Mouse (Mus musculus) myocyte (in vitro differentiated cells): ENCODE data around the gene Thada.

Experiments
- CEBPB ChIP-seq: IDR thresholded peaks from 2 replicates; pipeline ENCODE4 v1.6.1; 2011; ENCODE audit warnings: mild to moderate bottlenecking, moderate library complexity; ENCODE audit not compliant: poor library complexity, insufficient read depth, severe bottlenecking
- E2F4 ChIP-seq: IDR thresholded peaks from one replicate; pipeline ENCODE4 v1.6.1; 2011; ENCODE audit warnings: mild to moderate bottlenecking, control low read depth, moderate library complexity; ENCODE audit not compliant: insufficient read depth
- MAX ChIP-seq: IDR thresholded peaks from one replicate; pipeline ENCODE4 v1.6.1; 2011; ENCODE audit warnings: low read depth, mild to moderate bottlenecking, control low read depth
- MYOD1 ChIP-seq, 3 experiments: IDR thresholded peaks; one replicate each; pipeline ENCODE4 v1.6.1; 2011; ENCODE audit warnings: control low read depth in 2 of 3, low read depth in 2 of 3, mild to moderate bottlenecking in 2 of 3, moderate library complexity in 1 of 3; ENCODE audit not compliant: insufficient read length in 2 of 3, control insufficient read depth in 1 of 3
- MYOG ChIP-seq, 3 experiments: IDR thresholded peaks; one replicate each; pipeline ENCODE4 v1.6.1; 2011; ENCODE audit warnings: control low read depth in 2 of 3, low read depth in 2 of 3, mild to moderate bottlenecking in 2 of 3; ENCODE audit not compliant: insufficient read length in 2 of 3, control insufficient read depth in 1 of 3, insufficient read depth in 1 of 3
- POLR2A ChIP-seq: IDR thresholded peaks from one replicate; pipeline ENCODE4 v1.6.1; 2011; ENCODE audit warnings: low read depth, mild to moderate bottlenecking, control low read depth, moderate library complexity; ENCODE audit not compliant: insufficient read length
- POLR2AphosphoS2 ChIP-seq: IDR thresholded peaks from one replicate; pipeline ENCODE4 v1.6.1; 2011; ENCODE audit warnings: low read depth, control low read depth; ENCODE audit not compliant: insufficient read length
- REST ChIP-seq: IDR thresholded peaks from one replicate; pipeline ENCODE4 v1.6.1; 2011; ENCODE audit warnings: mild to moderate bottlenecking, control low read depth, moderate library complexity; ENCODE audit not compliant: insufficient read depth, insufficient read length
- SRF ChIP-seq: IDR thresholded peaks from one replicate; pipeline ENCODE4 v1.6.1; 2011; ENCODE audit warnings: low read depth; ENCODE audit not compliant: control insufficient read depth, insufficient read length
- TCF12 ChIP-seq: IDR thresholded peaks from one replicate; pipeline ENCODE4 v1.6.1; 2011; ENCODE audit warnings: mild to moderate bottlenecking, control low read depth; ENCODE audit not compliant: poor library complexity, insufficient read depth, severe bottlenecking
- TCF3 ChIP-seq: IDR thresholded peaks from one replicate; pipeline ENCODE4 v1.6.1; 2011; ENCODE audit warnings: low read depth, control low read depth; ENCODE audit not compliant: insufficient read length
- USF1 ChIP-seq: IDR thresholded peaks from one replicate; pipeline ENCODE4 v1.6.1; 2011; ENCODE audit warnings: low read depth, mild to moderate bottlenecking, control low read depth, moderate library complexity

GRCm38 (mm10) chr17:84313494-84313893, 152.5 kb downstream of the Thada start:
- TF ChIP-seq POLR2A (no peak), POLR2AphosphoS2 (no peak), MYOG (IDR thresholded peaks at IDR 0.05; ENCODE audit: control insufficient read depth in 1 of 3, insufficient read depth in 1 of 3, insufficient read length in 2 of 3, low read depth in 2 of 3) (no peak), USF1 (no peak), E2F4 (no peak), MAX (no peak), MYOD1 (IDR thresholded peaks at IDR 0.05; ENCODE audit: control insufficient read depth in 1 of 3, insufficient read length in 2 of 3, low read depth in 2 of 3) (no peak), TCF12 (no peak), CEBPB (no peak), TCF3 (no peak), SRF (no peak), REST (no peak)
